Mouse (Mus musculus) midbrain, embryonic 12.5 days (tissue): ENCODE measurements around the gene Slamf7. TPM values are rescaled to one million over a fixed set of nuclear protein-coding genes. Genes with fewer than 3 reads are reported as not detected.

Experiments
- ATAC-seq: fragments of 200-750 bp; cut with Nextera tagmentation; 2 replicates; pipeline ENCODE4 v1.8.0; 2017; ENCODE audit warnings: low read depth, moderate TSS enrichment, moderate library complexity; ENCODE audit not compliant: low FRiP score
- H3K27ac ChIP-seq: fragments of 300-500 bp; sonication (generic); replicated peaks from 2 replicates; pipeline ENCODE4 v1.5.1; 2016; ENCODE audit warnings: mild to moderate bottlenecking
- H3K27me3 ChIP-seq: fragments of 300-500 bp; sonication (generic); 2 replicates; pipeline ENCODE4 v1.6.1; 2016; ENCODE audit warnings: mild to moderate bottlenecking
- H3K36me3 ChIP-seq: fragments of 300-500 bp; sonication (generic); 2 replicates; pipeline ENCODE4 v1.6.1; 2016
- H3K4me1 ChIP-seq: fragments of 300-500 bp; sonication (generic); 2 replicates; pipeline ENCODE4 v1.6.1; 2016
- H3K4me2 ChIP-seq: fragments of 300-500 bp; sonication (generic); replicated peaks from 2 replicates; pipeline ENCODE4 v1.6.1; 2016; ENCODE audit warnings: mild to moderate bottlenecking, moderate library complexity
- H3K4me3 ChIP-seq: fragments of 300-500 bp; sonication (generic); 2 replicates; pipeline ENCODE4 v1.5.1; 2016; ENCODE audit warnings: mild to moderate bottlenecking
- H3K9ac ChIP-seq: fragments of 300-500 bp; sonication (generic); replicated peaks from 2 replicates; pipeline ENCODE4 v1.6.1; 2016; ENCODE audit warnings: mild to moderate bottlenecking, moderate library complexity
- H3K9me3 ChIP-seq: fragments of 300-500 bp; sonication (generic); 2 replicates; pipeline ENCODE4 v1.6.1; 2016; ENCODE audit warnings: mild to moderate bottlenecking
- WGBS: fragments of 180-500 bp; shearing (Covaris S2); methylation state at CpG from one replicate; pipeline ENCODE4 v1.1.7; 2016; 5-methylcytosine and 5-hydroxymethylcytosine counted together
- polyA plus RNA-seq: library from polyadenylated mRNA; unstranded; fragments of >200 nt; fragmentation: Nextera tagmentation; extraction: Ambion mirVana; gene quantifications from 2 replicates; pipeline ENCODE4 v1.2.1, GENCODE M21; 2016

Gene Slamf7
- polyA plus RNA-seq, 1 experiment from 2014 or later = not detected

DNA sequence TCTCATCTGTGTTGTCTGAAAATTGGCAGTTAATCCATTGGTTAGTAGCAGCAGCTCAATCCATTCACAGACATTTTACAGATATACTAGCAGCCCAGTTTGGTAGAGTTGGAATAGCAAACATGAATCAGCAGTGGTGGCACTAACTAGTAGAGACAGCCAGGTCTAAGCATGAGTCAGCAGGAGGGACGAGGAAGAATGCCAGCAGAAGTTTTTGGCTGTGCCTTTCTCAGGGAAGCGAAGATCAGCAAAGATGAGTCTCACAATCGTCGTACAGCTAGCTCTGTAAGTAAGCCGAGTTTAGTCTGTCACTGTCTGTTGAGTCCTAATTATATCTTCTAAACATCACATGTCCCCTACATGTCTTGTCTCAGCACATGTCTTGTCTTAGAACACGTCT lies 13.5 kb upstream of the Slamf7 start:
- Histone ChIP-seq H3K27me3 (no peaks in the 10 kb centered on the region), H3K4me2 (no peak overlapping the region), H3K9ac (no peak overlapping the region), H3K36me3 (no peaks in the 10 kb centered on the region), H3K9me3 (no peaks in the 10 kb centered on the region), H3K4me1 (no peaks in the 10 kb centered on the region), H3K4me3 (no peak overlapping the region), H3K27ac (no peak overlapping the region)
- no peak for ATAC-seq
- WGBS = 85% methylated on average over 6 of the region's 6 CpGs

DNA sequence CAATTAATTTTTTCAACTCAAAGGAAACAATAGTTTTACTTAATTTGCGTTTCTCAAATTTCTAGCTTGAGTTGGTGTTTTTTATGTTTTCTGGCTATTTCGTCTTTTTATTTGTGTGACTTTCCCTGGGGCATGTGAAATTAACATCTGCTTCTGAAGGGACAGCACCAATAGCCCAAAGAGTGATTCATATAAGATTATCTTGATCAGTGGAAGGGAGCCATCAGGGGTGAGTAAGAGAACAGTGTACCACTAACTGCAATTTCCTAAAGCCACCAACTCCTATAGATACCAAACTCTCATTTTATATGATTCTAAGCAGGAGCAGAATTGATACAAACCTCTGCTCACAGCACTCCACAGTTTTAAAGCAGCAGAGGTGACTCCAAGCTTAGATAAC lies 10.9 kb upstream of the Slamf7 start:
- WGBS = 86% methylated on average over 2 of the region's 2 CpGs
- H3K36me3 ChIP-seq = no peaks in the 10 kb centered on the region
- H3K27ac ChIP-seq = no peak overlapping the region
- no peak overlapping the region for H3K4me2 ChIP-seq
- no peaks in the 10 kb centered on the region for H3K9me3 ChIP-seq
- no peaks in the 10 kb centered on the region for H3K4me1 ChIP-seq
- no peak overlapping the region for H3K4me3 ChIP-seq
- no peaks in the 10 kb centered on the region for H3K27me3 ChIP-seq
- no peak for ATAC-seq
- no peak overlapping the region for H3K9ac ChIP-seq

DNA sequence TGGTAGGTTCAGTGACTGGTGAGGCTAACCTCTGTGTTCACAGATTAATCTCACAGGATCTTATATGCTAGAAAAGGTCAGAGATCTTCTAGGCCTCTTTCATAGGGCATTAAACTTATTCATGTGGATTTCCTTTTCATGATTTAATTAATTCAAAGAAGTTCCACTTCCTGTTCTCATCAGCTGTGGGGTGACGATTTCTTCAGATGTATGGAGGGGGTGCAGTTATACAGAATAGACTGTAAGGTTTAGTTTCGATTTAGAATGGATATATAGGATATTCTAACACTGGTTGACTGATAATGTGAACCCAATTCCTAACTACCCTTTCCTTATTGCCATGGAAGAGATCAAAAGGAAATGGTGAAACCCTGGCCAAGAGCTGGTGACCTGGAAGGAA lies 8.6 kb upstream of the Slamf7 start:
- no peak overlapping the region for H3K9ac ChIP-seq
- no peak for ATAC-seq
- H3K27ac ChIP-seq = no peak overlapping the region
- no peaks in the 10 kb centered on the region for H3K27me3 ChIP-seq
- 67% methylated on average over 2 of the region's 2 CpGs for WGBS
- H3K4me1 ChIP-seq = no peaks in the 10 kb centered on the region
- H3K36me3 ChIP-seq = no peaks in the 10 kb centered on the region
- no peak overlapping the region for H3K4me3 ChIP-seq
- no peak overlapping the region for H3K4me2 ChIP-seq
- no peaks in the 10 kb centered on the region for H3K9me3 ChIP-seq

DNA sequence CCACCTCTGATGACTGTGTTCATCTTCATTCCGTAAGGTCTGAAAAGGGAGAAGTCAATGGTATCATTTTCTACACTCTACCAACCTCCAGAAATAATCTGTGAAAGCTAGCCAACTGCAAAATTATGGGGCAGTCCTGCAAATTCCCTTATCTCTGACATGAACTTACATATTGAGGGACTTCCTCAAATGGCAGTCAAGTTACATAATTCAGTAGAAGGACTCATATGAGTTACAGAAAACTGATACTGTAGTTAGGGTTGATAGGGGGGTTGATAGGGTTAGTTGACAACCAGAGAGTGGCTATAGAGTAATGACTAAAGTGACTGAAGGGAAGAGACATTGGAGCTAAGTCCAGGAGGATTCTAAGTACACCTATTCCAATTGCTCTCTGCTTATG lies 7.6 kb upstream of the Slamf7 start:
- Histone ChIP-seq H3K4me1 (no peaks in the 10 kb centered on the region), H3K4me2 (no peak overlapping the region), H3K27me3 (no peaks in the 10 kb centered on the region), H3K9me3 (no peaks in the 10 kb centered on the region), H3K9ac (no peak overlapping the region), H3K36me3 (no peaks in the 10 kb centered on the region), H3K4me3 (no peak overlapping the region), H3K27ac (no peak overlapping the region)
- ATAC-seq = no peak
- 97% methylated on average over 1 of the region's 1 CpGs for WGBS

DNA sequence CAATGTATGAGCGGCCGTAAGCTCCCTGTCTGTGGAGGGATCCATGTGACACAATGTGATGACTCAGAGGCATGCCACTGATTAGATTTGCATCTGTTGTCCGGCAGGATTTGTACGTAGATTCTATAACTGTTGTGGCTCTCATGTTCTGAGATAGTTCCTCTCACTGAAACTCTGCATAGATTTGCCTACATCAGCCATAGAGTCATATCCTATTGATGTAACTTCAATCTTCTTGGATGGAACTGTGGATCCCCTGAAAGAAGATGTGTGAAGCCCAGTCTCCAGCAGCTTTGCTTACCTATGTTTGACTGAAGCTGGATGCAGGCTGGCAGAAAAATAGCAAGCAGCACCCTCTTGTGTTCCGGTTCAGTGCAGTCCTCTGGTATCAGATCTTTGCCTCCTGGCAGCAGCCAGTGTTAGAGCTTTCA lies 5.7 kb upstream of the Slamf7 start:
- Histone ChIP-seq H3K4me2 (no peak overlapping the region), H3K4me3 (no peak overlapping the region), H3K27me3 (no peaks in the 10 kb centered on the region), H3K9ac (no peak overlapping the region), H3K9me3 (no peaks in the 10 kb centered on the region), H3K4me1 (no peaks in the 10 kb centered on the region), H3K27ac (no peak overlapping the region), H3K36me3 (no peaks in the 10 kb centered on the region)
- no peak for ATAC-seq
- WGBS = 82% methylated on average over 5 of the region's 5 CpGs

DNA sequence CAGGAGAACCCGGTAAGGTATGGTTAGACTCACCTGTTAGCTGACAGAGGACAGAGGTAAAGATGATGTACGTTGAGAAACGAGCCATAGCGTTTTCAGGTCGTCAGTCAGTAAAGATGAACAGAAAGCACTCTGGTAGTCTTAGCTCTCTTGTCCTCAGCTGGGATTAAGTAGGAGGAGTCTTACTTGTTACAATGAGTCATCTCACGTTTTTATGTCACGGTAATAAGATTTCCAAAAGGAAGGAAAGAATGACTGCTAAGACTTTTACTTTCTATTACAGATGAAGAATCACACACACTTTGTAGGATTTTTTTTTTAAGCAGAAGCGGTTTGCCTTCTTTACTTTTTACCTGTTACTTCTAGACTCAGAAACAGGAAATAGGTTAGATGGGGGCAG lies 4.0 kb downstream of the Slamf7 start:
- Histone ChIP-seq H3K27me3 (no peaks in the 10 kb centered on the region), H3K9ac (no peak overlapping the region), H3K27ac (no peak overlapping the region), H3K36me3 (no peaks in the 10 kb centered on the region), H3K4me3 (no peak overlapping the region), H3K4me2 (no peak overlapping the region), H3K4me1 (no peaks in the 10 kb centered on the region), H3K9me3 (no peaks in the 10 kb centered on the region)
- no peak for ATAC-seq
- WGBS = 78% methylated on average over 8 of the region's 8 CpGs

DNA sequence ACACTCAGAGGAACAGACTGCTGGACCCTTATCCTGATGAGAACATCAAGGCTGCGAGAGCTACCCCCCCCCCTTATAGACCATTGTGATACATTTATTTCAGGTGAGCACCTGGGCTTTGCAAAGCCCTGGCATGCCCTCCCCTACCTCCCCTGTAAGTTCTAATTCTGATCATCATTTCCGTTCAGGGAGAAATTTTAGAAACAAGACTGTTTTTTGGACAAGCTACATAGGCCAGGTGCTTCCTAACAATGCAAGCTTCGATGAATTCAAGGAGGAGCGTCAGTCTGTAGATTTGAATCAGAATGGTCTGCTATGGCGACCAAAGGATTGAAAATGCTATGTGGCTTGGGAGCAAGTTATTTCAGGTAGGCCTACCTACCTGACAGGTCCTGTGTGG lies 5.1 kb downstream of the Slamf7 start:
- Histone ChIP-seq H3K36me3 (no peaks in the 10 kb centered on the region), H3K4me3 (no peak overlapping the region), H3K4me2 (no peak overlapping the region), H3K9ac (no peak overlapping the region), H3K9me3 (no peaks in the 10 kb centered on the region), H3K4me1 (no peaks in the 10 kb centered on the region), H3K27ac (no peak overlapping the region), H3K27me3 (no peaks in the 10 kb centered on the region)
- WGBS = 86% methylated on average over 5 of the region's 5 CpGs
- ATAC-seq = no peak

DNA sequence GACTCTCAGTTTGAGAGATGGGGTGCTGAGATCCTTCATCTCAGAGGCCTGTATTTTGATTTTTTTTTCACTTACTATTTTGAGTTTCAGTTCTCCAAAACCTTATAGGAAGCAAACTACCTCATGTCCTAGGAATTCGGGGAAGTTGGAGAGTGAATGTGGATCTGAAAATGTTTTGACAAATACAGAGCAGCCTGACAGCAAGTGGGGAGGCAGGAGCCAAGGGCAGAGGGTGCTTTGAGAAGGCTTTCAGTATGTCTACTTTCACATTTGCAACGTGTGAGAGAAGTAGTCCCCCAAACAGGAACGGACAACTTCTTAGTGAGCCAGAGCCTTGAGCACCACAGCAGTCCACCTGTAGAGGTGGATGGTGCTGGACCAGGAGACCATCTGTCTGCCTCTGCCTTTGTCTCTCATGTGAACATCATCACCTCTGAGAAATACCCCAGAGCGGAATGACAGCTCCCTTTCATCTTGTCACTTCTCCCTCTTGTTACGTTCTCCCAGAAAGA lies 6.3 kb downstream of the Slamf7 start:
- WGBS = 78% methylated on average over 5 of the region's 5 CpGs

DNA sequence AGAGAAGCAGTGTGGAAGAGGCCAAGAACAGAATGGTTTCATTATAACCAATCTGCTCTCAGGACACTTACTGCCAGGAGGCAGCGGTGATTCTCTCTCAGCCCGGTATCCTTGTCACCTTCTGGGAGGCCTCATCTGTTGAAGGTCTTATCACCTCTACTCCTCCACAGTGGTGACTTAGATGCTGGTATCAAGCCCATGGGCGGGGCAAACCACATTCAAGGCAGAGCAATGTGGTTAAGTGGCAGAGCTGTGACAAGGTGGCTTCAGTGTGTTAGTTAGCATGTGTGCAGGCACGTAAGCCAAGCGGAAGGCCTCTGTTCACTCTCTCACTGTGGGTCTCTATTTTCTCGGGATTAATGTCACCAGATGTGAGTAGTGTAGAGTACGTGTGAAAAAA lies 9.2 kb downstream of the Slamf7 start:
- Histone ChIP-seq H3K4me2 (no peak overlapping the region), H3K9me3 (no peaks in the 10 kb centered on the region), H3K27ac (no peak overlapping the region), H3K4me1 (no peaks in the 10 kb centered on the region), H3K36me3 (no peaks in the 10 kb centered on the region), H3K27me3 (no peaks in the 10 kb centered on the region), H3K9ac (no peak overlapping the region), H3K4me3 (no peak overlapping the region)
- 82% methylated on average over 7 of the region's 7 CpGs for WGBS
- no peak for ATAC-seq

More for the DNA sequence above, 6.3 kb downstream of the Slamf7 start:
- Histone ChIP-seq H3K4me2 (no peak overlapping the region), H3K4me3 (no peak overlapping the region), H3K36me3 (no peaks in the 10 kb centered on the region), H3K27ac (no peak overlapping the region), H3K9ac (no peak overlapping the region), H3K4me1 (no peaks in the 10 kb centered on the region), H3K9me3 (no peaks in the 10 kb centered on the region), H3K27me3 (no peaks in the 10 kb centered on the region)
- no peak for ATAC-seq

DNA sequence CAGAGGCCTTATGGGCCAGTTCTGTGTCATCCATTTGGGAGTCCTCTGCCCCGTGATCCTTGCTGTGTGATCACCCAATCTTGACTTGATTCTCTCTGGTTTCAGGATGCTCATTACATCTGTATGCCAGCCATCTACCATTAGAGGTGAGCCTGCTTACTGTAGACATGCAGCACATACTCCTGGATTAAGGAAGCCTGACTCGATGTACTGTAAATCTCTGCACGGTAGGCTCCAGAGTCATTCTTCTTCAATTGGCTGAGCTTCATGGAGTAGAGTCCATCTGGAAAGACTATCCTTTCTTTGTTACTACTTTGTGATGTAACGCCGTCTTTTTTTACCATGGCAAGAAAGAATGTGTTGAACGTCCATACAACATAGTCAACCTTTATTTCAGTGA lies 12.0 kb downstream of the Slamf7 start:
- Histone ChIP-seq H3K27me3 (no peaks in the 10 kb centered on the region), H3K27ac (no peak overlapping the region), H3K4me2 (no peak overlapping the region), H3K9me3 (no peaks in the 10 kb centered on the region), H3K9ac (no peak overlapping the region), H3K4me1 (no peaks in the 10 kb centered on the region), H3K4me3 (no peak overlapping the region), H3K36me3 (no peaks in the 10 kb centered on the region)
- 94% methylated on average over 6 of the region's 6 CpGs for WGBS
- no peak for ATAC-seq

DNA sequence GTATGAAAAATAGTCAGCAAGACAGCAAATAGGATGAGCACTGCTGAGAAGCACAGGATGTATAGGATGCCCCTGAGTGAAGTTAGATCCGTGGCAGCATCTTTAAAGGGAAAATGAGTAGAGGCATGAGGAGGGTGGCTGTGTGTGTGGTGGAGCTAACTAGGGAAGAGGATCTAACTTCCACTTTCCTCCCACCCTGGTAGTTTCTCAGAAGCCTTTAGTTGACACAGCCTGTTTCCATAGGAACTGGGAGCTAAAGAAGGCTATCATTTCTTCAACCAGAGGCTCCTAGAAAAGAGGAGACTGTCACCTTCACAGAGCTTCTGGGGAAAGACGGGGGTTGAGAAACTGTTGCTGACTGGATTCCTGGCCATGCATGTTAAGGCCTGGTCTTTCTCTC lies 14.1 kb downstream of the Slamf7 start:
- WGBS = 58% methylated on average over 2 of the region's 2 CpGs
- H3K4me3 ChIP-seq = no peak overlapping the region
- no peak for ATAC-seq
- no peak overlapping the region for H3K4me2 ChIP-seq
- no peaks in the 10 kb centered on the region for H3K36me3 ChIP-seq
- no peaks in the 10 kb centered on the region for H3K4me1 ChIP-seq
- no peaks in the 10 kb centered on the region for H3K27me3 ChIP-seq
- no peaks in the 10 kb centered on the region for H3K9me3 ChIP-seq
- no peak overlapping the region for H3K9ac ChIP-seq
- H3K27ac ChIP-seq = no peak overlapping the region

DNA sequence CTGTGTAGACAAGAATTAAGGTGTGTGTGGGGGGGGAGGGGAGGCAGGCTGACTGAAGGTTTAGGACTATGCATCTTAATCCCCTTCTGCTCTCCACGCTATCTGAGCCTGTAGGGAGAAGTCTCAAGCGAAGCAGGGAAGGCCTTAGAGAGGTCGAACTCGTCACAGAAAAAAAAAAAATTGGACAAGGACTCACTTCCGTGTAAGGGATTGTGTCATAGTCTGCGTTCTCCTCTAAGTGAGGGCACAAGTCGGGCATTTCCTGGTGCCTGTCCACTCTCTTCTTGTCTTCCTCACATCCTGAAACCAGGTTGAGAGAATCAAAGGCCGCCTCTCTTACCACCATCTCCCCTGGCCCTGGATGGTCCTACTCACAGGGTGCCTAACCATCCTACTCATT lies 15.7 kb downstream of the Slamf7 start:
- ATAC-seq = no peak
- Histone ChIP-seq H3K36me3 (no peaks in the 10 kb centered on the region), H3K9me3 (no peaks in the 10 kb centered on the region), H3K4me3 (no peak overlapping the region), H3K9ac (no peak overlapping the region), H3K27me3 (no peaks in the 10 kb centered on the region), H3K27ac (no peak overlapping the region), H3K4me1 (no peaks in the 10 kb centered on the region), H3K4me2 (no peak overlapping the region)
- WGBS = 85% methylated on average over 8 of the region's 8 CpGs

DNA sequence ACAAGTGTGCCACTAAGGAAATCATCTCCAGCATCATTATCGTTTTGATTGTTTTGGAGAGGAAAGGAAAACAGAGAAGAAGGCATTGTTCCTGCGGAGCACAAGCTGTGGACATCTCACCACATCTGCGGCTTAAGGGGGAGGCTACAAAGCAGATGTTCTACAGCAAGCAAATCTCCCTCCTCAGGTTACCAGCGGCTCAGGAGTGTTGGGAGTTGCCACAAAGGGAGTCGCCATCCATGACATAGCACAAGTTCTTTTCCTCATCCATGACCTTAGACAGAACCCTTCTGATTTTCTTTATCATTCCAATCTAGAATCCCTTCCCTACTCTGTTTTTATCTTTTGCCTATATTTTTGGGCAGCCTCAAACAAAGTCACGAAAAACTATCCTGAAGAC lies 17.1 kb downstream of the Slamf7 start:
- ATAC-seq = no peak
- WGBS = 62% methylated on average over 6 of the region's 6 CpGs
- no peak overlapping the region for H3K4me2 ChIP-seq

More for the DNA sequence above, 17.1 kb downstream of the Slamf7 start:
- no peak overlapping the region for H3K9ac ChIP-seq
- no peaks in the 10 kb centered on the region for H3K4me1 ChIP-seq
- no peak overlapping the region for H3K4me3 ChIP-seq
- no peak overlapping the region for H3K27ac ChIP-seq
- H3K9me3 ChIP-seq = no peaks in the 10 kb centered on the region
- no peaks in the 10 kb centered on the region for H3K36me3 ChIP-seq
- no peaks in the 10 kb centered on the region for H3K27me3 ChIP-seq
